Mouse (Mus musculus) frontal cortex, postnatal 10 days (tissue): ENCODE data around the gene Gm21953.
"Not testable (repeated sequence)": the region's sequence is repeated elsewhere in the genome, so short reads cannot be mapped to it uniquely, and the experiment has no call there.

Experiments used
- DNase-seq, 2 experiments: peaks; one replicate each; pipeline ENCODE4 v3.0.0; 2022; ENCODE audit warnings: low spot score in 2 of 2, mixed read lengths in 1 of 2

The Gm21953 gene

GRCm38 (mm10) chr4:42293967-42294366 is at the start of gene Gm21953:
TSS of gene Gm21953 (plus strand) at chr4:42294267.
- DNase-seq = not testable (repeated sequence)

DNA sequence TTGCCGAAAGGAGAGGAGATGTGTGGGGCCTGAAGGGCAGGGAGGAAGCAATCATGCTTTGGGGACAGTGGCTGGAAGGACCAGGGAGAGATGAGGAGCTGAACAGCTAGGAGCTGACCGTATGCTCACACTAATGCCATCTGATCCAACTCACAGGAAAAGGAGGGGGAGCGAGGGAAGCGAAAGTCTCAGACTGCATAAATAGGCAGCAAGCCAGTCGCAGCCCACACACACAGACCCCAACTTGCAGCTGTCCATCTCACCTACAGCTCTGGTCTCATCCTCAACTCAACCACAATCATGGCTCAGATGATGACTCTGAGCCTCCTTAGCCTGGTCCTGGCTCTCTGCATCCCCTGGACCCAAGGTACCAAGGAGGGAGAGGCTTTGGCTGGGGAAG is 38.6 kb upstream of the Gm21953 start, which contains the start of gene Ccl21b:
Gene Ccl21b (plus strand): TSS at position 301 of the 400 bp plus-strand sequence.
- DNase-seq = not testable (repeated sequence)

- DNase-seq = not testable (repeated sequence)
These were observed 24.0 kb downstream of the Gm21953 start, which contains the start of gene Fam205a3 for GRCm38 (mm10) chr4:42318034-42318433. TSS of gene Fam205a3 (plus strand) at chr4:42318334.
